Mouse (Mus musculus) testis, adult 2 months (tissue): ENCODE measurements around the gene Bmpr1a. TPM values are rescaled to one million over a fixed set of nuclear protein-coding genes. Genes with fewer than 3 reads are reported as not detected.

ENCODE experiments used
- H3K27ac ChIP-seq: fragments of 200-500 bp; 2 replicates; pipeline ENCODE4 v1.5.1; 2012; ENCODE audit warnings: low read depth, low read length; ENCODE audit not compliant: control insufficient read depth, insufficient read depth
- H3K27me3 ChIP-seq: fragments of 200-500 bp; 2 replicates; pipeline ENCODE4 v1.6.1; 2012; ENCODE audit warnings: mild to moderate bottlenecking, low read length, moderate library complexity; ENCODE audit not compliant: control insufficient read depth, insufficient read depth
- H3K36me3 ChIP-seq: fragments of 200-500 bp; 2 replicates; pipeline ENCODE4 v1.6.1; 2012; ENCODE audit warnings: mild to moderate bottlenecking, low read length; ENCODE audit not compliant: control insufficient read depth, insufficient read depth
- H3K4me1 ChIP-seq: fragments of 200-500 bp; 2 replicates; pipeline ENCODE4 v1.6.1; 2012; ENCODE audit warnings: low read length; ENCODE audit not compliant: control insufficient read depth, insufficient read depth
- H3K4me3 ChIP-seq: fragments of 200-500 bp; 2 replicates; pipeline ENCODE4 v1.5.1; 2012; ENCODE audit warnings: low read depth, mild to moderate bottlenecking, low read length, moderate library complexity, mixed read lengths; ENCODE audit not compliant: control insufficient read depth
- CTCF ChIP-seq: fragments of 200-500 bp; IDR thresholded peaks from 2 replicates; pipeline ENCODE4 v1.5.1; 2012; ENCODE audit warnings: low read depth, mild to moderate bottlenecking, inconsistent platforms, low read length, moderate library complexity; ENCODE audit not compliant: control insufficient read depth, insufficient read depth, insufficient replicate concordance
- POLR2A ChIP-seq: fragments of 200-500 bp; IDR thresholded peaks from 2 replicates; pipeline ENCODE4 v1.6.1; 2012; ENCODE audit warnings: low read depth, mild to moderate bottlenecking, inconsistent platforms, low read length, moderate library complexity; ENCODE audit not compliant: control insufficient read depth
- polyA plus RNA-seq: library from polyadenylated mRNA; depleted of rRNA; stranded (reverse); fragments of >200 nt; gene quantifications from 2 replicates; pipeline ENCODE4 v1.2.3, GENCODE M21; 2012

The Bmpr1a gene
- polyA plus RNA-seq, 1 experiment: 5.9 TPM

- TF ChIP-seq CTCF (no peak), POLR2A (no peak)
- no peaks in the 10 kb centered on the region for H3K27me3 ChIP-seq
- H3K27ac ChIP-seq: no peak overlapping the region
Measured at GRCm38 (mm10) chr14:34505309-34505708, 2.2 kb upstream of the Bmpr1a start.

DNA sequence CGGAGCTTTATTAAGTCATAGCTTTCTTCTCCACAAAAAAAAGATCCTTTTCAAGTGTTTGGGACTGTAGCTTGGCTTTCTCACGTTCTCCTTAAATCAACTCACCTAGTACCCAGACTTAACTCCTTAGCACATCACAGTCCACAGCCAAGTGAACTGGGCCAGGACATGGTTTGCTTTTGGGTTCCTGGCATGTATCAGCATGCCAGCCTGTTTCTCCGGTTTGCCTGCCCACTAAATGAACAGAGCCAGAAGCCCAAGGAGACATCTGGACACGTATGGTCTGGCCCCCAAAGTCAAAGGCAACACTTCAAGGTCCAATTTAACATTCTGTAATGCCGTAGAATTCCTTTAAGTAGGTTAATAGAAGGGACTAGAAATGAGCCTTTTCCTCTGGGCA lies 1.2 kb upstream of the Bmpr1a start:
- H3K4me1 ChIP-seq: no peaks in the 10 kb centered on the region; the same call in 1 of the 2 replicates
- TF ChIP-seq CTCF: no peak
- TF ChIP-seq POLR2A: no peak
- no peak overlapping the region for H3K27ac ChIP-seq
- H3K36me3 ChIP-seq: no peaks in the 10 kb centered on the region
- no peak overlapping the region for H3K4me3 ChIP-seq
- no peaks in the 10 kb centered on the region for H3K27me3 ChIP-seq

More at GRCm38 (mm10) chr14:34505309-34505708, 2.2 kb upstream of the Bmpr1a start:
- no peaks in the 10 kb centered on the region; the same call in 1 of the 2 replicates for H3K4me1 ChIP-seq
- H3K4me3 ChIP-seq: no peak overlapping the region
- H3K36me3 ChIP-seq: no peaks in the 10 kb centered on the region

DNA sequence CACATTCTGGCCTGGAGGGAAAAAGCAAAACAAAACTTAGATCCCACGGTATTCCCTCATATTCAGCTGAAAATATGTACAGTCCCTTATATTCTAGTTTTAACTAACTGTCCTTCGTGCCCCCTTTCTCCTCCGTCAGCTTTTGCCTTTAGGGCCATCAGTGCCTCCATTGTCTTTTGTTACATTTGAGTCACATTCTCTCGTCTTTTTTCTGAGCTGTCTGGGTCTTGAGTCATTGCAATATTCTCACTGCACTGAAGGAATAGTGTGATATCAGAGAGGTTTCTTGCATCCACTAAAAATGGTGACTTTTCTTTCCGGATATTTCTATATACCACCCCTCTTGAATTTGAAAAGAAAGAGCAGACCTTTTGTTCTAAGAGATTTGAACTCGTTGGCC lies 618 bp upstream of the Bmpr1a start:
- Histone ChIP-seq H3K4me1 (no peaks in the 10 kb centered on the region; the same call in 1 of the 2 replicates), H3K27ac (no peak overlapping the region), H3K36me3 (no peaks in the 10 kb centered on the region), H3K27me3 (no peaks in the 10 kb centered on the region), H3K4me3 (no peak overlapping the region)
- TF ChIP-seq POLR2A (no peak), CTCF (no peak)

- Histone ChIP-seq H3K36me3 (no peaks in the 10 kb centered on the region), H3K4me1 (no peaks in the 10 kb centered on the region; the same call in 1 of the 2 replicates), H3K27me3 (no peaks in the 10 kb centered on the region), H3K4me3 (peak overlapping the region; percentile 94), H3K27ac (peak overlapping the region; percentile 90)
- TF ChIP-seq CTCF: no peak
Measured at GRCm38 (mm10) chr14:34502475-34503324, 441 bp downstream of the Bmpr1a start.

DNA sequence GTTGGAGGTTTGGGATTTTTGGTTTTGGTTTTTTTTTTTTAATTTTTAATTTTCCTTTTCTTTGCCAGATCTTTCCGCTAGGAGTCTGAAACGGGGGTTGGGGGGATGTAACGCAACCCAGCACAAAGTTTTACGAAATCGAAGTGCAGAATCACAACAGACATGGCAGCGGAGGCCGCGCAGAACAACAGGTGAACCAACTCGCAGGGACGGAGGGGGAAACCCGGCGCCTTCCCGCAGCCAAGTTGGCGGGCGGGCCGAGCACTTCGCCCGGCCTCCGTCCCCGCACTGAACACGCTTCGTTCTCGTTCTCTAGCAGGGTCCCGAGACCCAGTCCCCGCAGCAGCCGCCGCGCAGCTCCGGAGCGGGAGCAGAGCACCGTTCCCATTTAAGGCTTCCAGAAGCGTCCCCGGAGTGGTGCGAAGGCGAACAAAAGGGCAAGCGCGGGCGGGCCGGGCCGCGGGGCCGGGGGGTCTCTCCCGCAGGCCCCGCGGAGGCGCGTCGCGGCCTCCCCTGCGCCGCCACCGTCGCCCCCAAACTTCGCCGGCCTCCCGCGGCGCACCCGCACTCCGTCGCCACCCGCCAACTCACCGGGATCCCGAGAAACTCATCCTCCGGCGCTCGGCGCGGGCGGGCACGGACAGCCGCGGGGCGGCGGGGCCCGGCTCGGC lies 1.2 kb downstream of the Bmpr1a start:
- TF ChIP-seq CTCF (no peak), POLR2A (0 out of 2 replicates have a peak, but pooled peaks have one; percentile 14)
- H3K4me1 ChIP-seq: no peaks in the 10 kb centered on the region; the same call in 1 of the 2 replicates
- peak overlapping the region; percentile 69 for H3K27ac ChIP-seq
- peak overlapping the region; percentile 94 for H3K4me3 ChIP-seq
- no peaks in the 10 kb centered on the region for H3K36me3 ChIP-seq
- no peaks in the 10 kb centered on the region for H3K27me3 ChIP-seq

DNA sequence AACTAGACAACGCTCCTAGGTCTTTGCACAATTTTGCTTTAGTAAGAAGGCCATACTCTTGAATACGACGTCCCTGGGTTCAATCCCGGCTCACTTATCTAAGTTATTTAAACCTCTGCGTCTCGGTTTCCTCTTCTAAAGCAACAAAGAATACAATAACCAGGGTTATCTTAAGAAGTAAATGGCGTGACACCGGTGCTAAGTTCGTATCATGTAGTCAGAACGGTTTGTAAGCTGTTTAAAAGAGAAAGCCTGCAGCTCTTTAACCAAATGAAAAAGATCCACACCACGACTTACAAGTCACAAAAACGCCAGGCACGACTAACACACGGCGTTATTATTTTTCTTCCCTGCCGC lies 1.7 kb downstream of the Bmpr1a start:
- peak overlapping the region; percentile 94 for H3K4me3 ChIP-seq
- TF ChIP-seq CTCF (no peak), POLR2A (no peak)
- H3K27me3 ChIP-seq: no peaks in the 10 kb centered on the region
- no peaks in the 10 kb centered on the region for H3K36me3 ChIP-seq
- H3K27ac ChIP-seq: no peak overlapping the region; the same call in 1 of the 2 replicates
- H3K4me1 ChIP-seq: no peaks in the 10 kb centered on the region; the same call in 1 of the 2 replicates

DNA sequence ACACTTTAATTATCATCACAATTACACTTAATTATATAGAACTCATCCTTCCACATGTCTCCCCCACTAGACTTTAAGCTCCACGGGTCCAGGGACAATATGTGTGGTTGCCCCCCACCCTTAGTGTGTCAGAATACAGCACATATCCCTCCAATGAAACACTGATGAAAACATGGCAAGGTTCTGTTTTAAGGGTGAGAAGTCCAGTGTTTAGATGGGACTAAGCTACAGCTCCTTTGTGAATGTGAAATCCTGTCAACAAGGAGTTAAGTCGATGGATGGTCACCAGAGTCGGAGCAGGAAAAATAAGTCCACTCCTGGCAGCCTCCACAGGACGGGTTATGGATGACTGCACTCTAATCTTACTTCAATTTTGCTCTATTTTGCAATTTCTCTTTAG lies 2.8 kb downstream of the Bmpr1a start:
- no peaks in the 10 kb centered on the region for H3K36me3 ChIP-seq
- H3K27me3 ChIP-seq: no peaks in the 10 kb centered on the region
- no peak overlapping the region for H3K4me3 ChIP-seq
- TF ChIP-seq POLR2A: no peak
- TF ChIP-seq CTCF: no peak
- H3K4me1 ChIP-seq: no peaks in the 10 kb centered on the region; the same call in 1 of the 2 replicates
- H3K27ac ChIP-seq: no peak overlapping the region
